Mouse (Mus musculus): ENCODE measurements at regions not wholly inside any gene's neighbourhood (a gene's known extent, or its start where the extent isn't known, plus 50 kb on each side); places are given as distances from the start of the nearest gene placed in this dataset.

- no peak for DNase-seq
Observed at GRCm38 (mm10) chr9:23068101-23068791, 154.6 kb upstream of the Bmper start.

DNA sequence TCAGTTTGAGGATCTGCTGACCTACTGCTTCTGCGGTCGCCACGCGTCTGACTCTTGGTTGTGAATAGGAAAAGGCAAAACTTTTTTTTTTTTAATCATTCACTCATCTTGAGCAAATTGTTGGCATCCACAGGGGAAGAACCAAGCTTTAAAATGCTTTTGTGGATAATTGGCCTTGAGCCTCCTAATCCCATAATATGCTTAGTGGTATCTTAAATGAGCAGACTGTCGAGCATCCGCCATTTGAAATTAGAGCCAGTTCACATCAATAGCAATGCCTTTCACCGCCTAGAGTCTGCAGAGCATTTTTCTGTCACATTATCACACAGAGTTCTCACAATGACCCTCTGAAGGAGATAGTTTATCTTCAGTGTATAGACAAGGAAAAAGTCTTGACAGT is 153.7 kb upstream of the Bmper start:
- no peak for DNase-seq

DNA sequence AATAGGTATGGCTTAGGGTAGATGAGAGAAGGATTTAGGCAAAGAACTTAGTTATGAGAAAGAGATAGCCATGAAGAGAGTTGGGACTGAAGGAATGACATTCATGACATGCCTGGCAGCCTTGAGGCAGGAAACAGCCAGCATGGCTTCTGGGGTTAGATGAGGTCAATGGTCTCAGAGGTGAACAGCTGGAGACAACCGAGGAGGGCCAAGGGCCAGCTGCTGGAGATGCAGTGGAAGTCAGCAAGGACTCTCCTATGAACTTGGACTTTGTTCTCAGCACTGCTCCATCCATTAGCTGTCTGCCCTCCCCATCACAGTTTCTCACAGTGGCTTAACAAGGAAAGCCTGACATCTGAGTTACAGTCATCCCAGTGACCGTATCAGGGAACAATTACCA is 151.9 kb upstream of the Bmper start:
- no peak for DNase-seq

DNA sequence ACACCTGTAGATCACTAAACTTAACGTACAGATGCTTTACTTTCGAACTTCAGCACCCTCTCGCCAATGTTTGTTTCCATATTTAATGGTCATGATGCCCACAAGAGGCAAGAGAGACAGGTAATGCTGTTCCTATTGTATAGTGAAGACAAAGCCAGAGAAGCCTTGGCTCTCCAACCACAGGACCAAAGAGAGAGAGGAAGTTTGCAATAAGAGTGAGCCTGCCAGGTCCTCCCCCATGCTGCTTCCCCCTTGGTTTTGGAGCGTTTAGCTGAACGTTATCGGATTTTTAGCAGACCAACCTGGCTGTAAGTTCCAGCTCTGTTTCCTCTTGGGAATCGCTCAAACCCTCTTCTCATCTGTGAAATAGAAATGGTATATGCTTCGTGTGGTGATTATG is 150.1 kb upstream of the Bmper start:
- no peak for DNase-seq

DNA sequence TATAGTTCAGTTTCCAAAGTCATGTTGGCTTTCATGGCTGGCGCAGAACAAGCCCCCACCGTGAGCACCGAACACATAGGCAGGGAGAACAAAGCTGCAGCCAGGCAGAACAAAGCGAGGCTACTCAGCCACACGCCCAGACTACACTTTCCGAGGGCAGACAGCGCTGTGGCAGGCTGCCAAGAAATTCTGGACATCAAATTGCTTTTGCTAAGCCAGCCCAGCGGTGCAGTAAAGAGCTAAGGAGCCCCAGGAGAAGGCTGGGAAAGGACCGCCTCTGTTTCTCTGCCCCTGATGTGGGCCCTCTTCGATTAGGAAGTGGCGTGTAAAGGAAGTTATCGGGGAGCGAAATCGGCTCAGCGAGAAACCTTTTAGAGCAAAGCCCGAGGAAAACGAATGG is 139.3 kb upstream of the Bmper start:
- no peak for DNase-seq

GRCm38 (mm10) chr9:23089339-23089738 is 133.5 kb upstream of the Bmper start:
- DNase-seq = no peak

- DNase-seq = no peak
Observed at GRCm38 (mm10) chr9:23097134-23097789, 125.6 kb upstream of the Bmper start.

DNA sequence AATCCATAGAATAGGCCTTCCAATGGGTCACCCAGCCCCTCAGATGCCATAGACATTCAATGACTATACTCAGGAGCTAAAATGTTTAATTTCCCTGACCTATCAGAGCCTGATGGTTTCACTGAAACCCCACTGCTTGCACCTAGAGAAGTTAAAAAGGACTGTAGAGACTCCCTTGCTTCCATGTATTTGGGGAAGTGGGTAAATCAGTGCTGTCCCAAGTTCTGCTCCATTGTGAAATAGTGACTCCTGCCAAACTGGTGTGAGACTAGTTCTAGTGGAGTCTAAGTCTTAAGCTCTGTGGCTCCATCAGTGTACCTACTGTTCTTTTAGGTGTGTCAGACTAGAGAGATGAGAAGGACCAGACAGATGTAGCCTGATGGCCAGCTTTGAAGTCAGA is 121.3 kb upstream of the Bmper start:
- no peak for DNase-seq

DNA sequence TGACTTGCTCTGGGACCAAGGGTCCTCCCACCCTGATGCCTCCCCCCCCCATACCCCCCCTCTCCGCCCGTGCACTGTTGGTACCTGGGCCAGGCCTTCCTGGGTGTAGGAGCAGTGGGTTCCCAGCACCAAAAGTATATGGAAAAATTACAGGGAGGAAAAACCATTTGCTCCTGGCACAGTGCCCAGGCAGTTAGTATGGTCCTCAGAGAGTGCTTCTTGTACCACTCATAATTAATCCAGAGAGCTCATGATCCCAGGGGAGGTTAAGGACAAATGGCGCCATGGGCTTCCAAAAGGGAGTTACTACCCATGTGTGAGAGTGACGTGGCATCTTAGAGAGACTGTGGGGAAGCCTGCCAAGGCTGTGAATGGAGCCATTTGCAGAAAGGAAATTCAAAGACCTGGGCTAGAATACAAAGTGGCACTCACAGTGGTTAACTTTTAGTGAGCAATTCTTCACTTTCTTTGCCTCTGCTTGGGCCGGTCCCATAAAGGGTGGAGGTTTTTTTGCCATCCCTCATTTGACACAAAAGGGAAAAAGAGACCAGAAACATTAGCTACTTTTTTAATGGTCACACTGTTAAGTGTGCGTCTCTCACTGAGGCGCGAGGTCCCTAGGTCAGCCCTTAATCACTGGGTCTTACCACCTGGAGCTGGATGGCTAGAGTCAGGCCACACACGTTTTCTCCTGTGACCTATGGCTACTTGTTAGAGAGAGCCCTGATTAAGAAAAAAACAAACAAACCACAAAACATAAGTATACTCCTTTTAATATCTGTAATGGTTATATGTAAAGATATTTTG is 120.7 kb upstream of the Bmper start:
- no peak for DNase-seq

DNA sequence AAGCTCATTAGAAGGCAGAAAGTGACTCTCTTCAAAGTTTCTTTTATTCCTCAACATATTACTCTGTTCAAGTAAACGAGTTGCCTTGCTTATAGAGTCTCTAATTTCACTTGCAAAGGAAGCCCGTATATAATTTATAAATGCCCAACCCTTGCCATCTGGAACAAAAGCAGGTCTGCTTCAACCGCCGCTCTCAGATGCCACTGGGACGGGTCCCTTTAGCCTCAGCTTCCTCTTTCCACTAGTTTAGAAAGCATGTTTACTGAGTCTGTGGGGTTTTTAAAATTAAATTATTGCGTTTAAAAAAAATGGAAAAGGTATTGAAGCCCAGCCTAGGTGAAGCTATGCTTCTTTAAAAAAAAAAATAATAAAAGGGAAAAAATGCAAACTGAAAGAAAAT is 111.4 kb upstream of the Bmper start:
- DNase-seq = no peak

DNA sequence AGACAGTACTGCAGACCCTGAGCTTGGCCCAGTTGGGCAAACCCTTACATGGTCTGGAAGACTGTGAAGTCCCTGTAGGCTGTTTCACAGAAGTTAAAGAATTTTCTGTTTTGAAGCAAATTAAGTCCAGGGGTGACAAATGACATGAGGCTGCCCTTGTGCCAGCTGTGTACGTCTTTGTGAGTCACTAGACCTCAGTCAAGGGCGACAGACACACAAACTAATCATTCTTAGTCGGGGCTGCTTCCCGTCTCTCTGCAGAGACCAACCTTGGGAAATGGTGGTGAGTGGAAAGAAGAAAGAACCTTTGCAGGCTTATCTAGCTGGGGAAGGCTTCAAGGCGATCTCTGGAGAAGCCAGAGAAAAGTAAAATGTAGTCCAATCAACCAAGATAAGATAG is 107.8 kb upstream of the Bmper start:
- no peak for DNase-seq

GRCm38 (mm10) chr9:23115540-23115939 is 107.3 kb upstream of the Bmper start:
- peak; percentile 6 for DNase-seq

GRCm38 (mm10) chr9:23116311-23116710 is 106.6 kb upstream of the Bmper start:
- no peak for DNase-seq

DNA sequence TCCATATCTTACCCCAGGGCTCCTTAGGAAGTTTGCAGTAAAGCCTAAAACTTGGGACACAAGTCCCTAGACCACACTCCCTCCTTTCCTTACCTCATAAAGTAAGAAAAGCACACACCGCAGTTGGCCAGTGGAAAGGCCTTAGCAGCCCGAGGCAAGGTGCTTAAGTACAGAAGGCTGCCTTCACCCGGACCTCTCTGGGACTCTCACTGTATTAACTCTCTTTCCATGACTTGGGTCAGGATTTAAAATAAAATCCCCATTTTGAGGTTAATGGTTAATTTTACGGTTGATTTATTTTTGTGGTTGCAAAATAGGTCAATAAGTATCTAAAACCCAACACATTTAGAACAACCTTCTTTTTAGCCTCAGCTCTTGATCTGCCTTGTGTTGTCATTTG is 103.1 kb upstream of the Bmper start:
- no peak for DNase-seq

GRCm38 (mm10) chr9:23120814-23121213 is 102.1 kb upstream of the Bmper start:
- DNase-seq = no peak

- no peak for DNase-seq
Observed at GRCm38 (mm10) chr9:23122524-23122923, 100.4 kb upstream of the Bmper start.

DNA sequence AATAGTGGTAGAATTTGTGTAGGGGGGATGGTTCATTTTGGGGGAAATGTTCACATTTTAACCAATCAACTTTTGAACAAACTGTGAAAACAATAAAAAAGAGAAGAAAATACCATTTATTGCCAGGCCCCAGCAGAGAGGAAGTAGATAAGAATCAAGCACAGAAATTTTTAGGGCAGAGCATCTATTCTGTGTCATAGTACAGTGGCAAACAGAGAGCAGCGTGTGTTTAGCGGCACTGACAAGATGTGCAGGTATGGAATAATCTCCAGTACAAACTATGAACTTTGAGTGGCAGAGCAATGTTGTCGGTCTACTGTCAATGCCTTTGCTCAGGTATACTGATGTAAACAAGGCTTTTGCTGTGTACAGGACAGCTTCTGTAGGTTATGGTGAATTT is 99.4 kb upstream of the Bmper start:
- DNase-seq = no peak

DNA sequence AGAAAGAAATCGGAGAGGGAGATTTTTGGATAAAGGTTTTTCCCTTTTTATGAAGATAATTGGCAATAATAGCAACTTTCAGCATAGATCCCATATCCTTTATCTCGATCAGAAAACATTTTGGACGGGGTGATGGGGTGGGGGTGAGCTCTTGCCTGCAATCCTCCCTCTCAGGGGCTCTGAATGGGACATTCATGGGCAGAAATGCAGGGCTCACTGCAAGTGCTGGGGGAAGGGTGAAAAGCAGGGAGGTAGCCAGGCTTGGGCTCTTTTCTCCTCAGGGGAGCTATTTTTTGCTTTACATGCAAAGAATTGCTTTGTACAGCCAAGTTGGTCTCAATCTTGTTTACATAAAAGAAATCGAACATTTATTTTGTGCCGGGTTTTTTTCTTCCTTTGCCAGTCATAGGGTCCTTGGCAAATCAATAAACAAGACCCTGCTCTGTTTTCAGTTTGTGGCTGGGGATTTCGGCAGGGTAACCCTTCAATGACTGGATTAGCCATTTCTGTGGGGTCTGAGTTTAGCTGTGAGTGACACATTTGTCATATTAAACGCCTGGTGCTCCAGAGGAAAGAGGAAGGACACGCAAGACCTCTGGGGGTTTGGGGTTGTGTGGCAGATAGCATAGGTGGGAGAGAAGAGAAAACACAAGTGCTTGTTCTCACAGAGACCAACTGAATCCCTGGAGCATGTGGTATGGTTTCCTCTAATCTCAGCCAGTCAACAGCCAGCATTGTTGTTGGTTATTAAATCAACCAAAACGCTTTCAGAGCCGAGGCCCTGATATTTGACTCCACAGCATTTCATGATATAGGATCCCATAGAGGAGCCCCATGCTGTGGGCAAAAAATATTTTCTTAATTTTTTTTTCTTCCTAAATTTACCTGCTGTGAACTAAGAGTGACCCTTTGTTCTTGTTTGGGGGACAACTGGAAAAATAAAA is 96.8 kb upstream of the Bmper start:
- DNase-seq = no peak

- DNase-seq = no peak
Observed at GRCm38 (mm10) chr9:23127338-23128017, 95.4 kb upstream of the Bmper start.

DNA sequence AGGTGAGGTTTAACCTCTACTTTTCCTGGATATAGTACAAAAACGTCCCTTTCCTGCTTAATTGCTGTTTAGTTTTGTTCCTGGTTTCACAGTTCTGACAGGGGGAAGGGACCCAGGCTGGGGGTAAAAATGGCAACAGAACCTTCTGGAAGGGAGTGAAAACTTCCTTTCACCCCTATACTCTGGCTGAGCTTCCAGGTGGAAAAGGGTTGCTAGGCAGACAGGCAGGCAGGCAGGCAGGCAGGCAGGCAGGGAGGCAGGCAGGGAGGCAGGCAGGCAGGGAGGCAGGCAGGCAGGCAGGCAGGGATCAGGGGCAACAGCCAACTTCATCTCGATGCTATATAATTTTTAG is 94.9 kb upstream of the Bmper start:
- no peak for DNase-seq

DNA sequence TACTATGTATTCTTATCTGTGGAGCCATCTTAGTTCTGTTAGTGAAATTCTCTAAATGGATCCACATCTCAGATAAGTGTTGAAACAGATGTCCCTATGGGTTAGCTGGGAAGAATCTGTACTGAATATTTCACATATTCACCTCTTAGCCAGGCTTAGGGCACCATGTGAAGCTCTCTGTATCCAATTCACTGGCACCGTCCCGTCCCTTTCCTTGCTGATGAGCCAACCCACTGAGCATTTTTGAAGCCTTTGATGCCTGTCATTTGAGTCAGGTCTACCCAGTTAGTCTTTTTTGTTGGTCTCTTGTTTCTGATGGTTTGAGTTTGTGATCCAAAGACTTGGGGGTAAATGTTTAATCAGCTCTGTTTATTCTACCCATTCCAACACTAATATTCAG is 88.9 kb upstream of the Bmper start:
- DNase-seq = no peak

DNA sequence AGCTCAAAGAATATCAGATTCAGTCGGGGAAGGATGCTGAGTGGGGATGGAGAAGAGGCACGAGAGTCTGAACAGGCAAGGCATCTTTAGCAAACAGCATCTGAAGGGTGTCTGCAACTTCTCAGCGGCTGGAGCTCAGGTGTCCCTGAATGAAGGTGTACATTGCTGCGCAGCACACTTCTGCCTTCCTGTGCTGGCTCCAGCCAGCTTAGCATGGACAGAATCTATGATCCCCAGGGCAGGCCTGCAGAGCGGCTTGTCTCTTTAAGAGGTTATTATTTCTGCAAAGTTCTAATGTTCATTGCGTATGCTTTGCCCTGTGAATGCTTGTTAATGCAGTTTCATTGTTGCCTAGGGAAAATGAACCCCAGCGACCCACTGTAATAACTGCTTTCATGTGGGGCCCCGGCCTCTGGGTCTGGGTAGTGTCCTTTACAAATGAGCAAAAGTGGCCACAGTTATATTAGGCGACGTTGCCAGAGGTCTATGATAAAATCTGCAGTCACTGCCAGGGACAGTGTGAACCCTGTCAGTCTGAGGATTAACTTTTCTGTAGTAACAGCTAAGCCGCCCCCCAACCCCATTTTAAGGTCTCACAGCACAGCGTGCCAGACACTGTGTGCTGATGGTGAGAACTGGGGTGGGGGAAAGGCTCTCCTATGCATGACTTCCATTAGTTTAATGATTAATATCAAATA is 88.3 kb upstream of the Bmper start:
- DNase-seq = no peak
